Mouse (Mus musculus): ENCODE measurements at regions not wholly inside any gene's neighbourhood (a gene's known extent, or its start where the extent isn't known, plus 50 kb on each side); places are given as distances from the start of the nearest gene placed in this dataset.
A peak's percentile ranks its signal among the peaks of the same experiment; 100 is the strongest.
"Not testable (repeated sequence)": the region's sequence is repeated elsewhere in the genome, so short reads cannot be mapped to it uniquely, and the experiment has no call there.

- peak; percentile 5 for DNase-seq
Observed at GRCm38 (mm10) chr17:55036142-55036541, 409.0 kb upstream of the St6gal2 start.

GRCm38 (mm10) chr17:55040216-55040615 lies 405.0 kb upstream of the St6gal2 start:
- DNase-seq, result not testable (repeated sequence)

GRCm38 (mm10) chr17:55068420-55068819 lies 376.8 kb upstream of the St6gal2 start:
- DNase-seq, result no peak

GRCm38 (mm10) chr17:55083357-55084099 lies 361.7 kb upstream of the St6gal2 start:
- DNase-seq, result no peak

GRCm38 (mm10) chr17:55090661-55091252 lies 354.4 kb upstream of the St6gal2 start:
- no peak for DNase-seq

GRCm38 (mm10) chr17:55103470-55103869 lies 341.7 kb upstream of the St6gal2 start:
- DNase-seq, result no peak

- DNase-seq, result peak; percentile 82
Observed at GRCm38 (mm10) chr17:55124846-55125245, 320.3 kb upstream of the St6gal2 start.

GRCm38 (mm10) chr17:55130100-55130499 lies 315.1 kb upstream of the St6gal2 start:
- DNase-seq, result not testable (repeated sequence)

Measured in adrenal gland, adult 2 months (tissue).